In genomic region chr5:111375616-111376015, GRCm38 (mm10) we compare ENCODE assay signal across 26 mouse cellular contexts. TPM values are rescaled to one million over a fixed set of nuclear protein-coding genes. Genes with fewer than 3 reads are reported as not detected.
DNase-seq lines count a peak whose midpoint lies in the region; ATAC-seq lines count a peak whose summit lies in the region.
"Had no signal": no experiment of that assay in that cellular context is flagged by ENCODE, and none has a peak within 500 bp of the region (broad histone marks: within the 10 kb centered on the region; RNA-seq: fewer than 3 reads in every experiment).

No protein-coding gene starts in this region.

- peak; percentile 38 for DNase-seq in kidney, adult 18-20 months
- DNase-seq in testis, postnatal 10 days (ENCODE audit: low spot score): peak; percentile 34
- no peak for DNase-seq in testis, postnatal 14 days (ENCODE audit: low spot score)
- DNase-seq in kidney, postnatal 10 days: peak; percentile 37
- no peak for DNase-seq in natural killer cell, adult 2 months (ENCODE audit: low spot score in 2 of 2)
- DNase-seq in cerebellum, adult 11 months: no peak
- no peak for DNase-seq in thymus, adult 18-20 months
- DNase-seq: adrenal gland, postnatal 10 days; cerebellum, adult 9-10 months; cerebellum, postnatal 36 days; gastrocnemius, postnatal 14 days; heart, postnatal 4 days; liver; lung, postnatal 4 days; thymus, postnatal 14 days had no signal

- ATAC-seq in kidney, embryonic 14.5 days (ENCODE audit: low FRiP score, low TSS enrichment): no peak
- ATAC-seq: forebrain, embryonic 13.5 days; Patski had no signal

- H3K27me3 ChIP-seq in kidney, embryonic 14.5 days (ENCODE audit: control insufficient read depth, insufficient read depth, low read length): no peaks in the 10 kb centered on the region
- H3K27me3 ChIP-seq: forebrain, embryonic 13.5 days; heart, embryonic 12.5 days; lung, embryonic 15.5 days; megakaryocyte, embryonic 14.5 days; midbrain, embryonic 12.5 days; neural tube, embryonic 13.5 days; Patski had no signal

- no peak overlapping the region for H3K27ac ChIP-seq in kidney, embryonic 14.5 days (ENCODE audit: low read depth, low read length)
- H3K27ac ChIP-seq: forebrain, embryonic 13.5 days; hindbrain, embryonic 14.5 days; kidney, postnatal 0 days; lung, embryonic 15.5 days; midbrain, embryonic 12.5 days; neural tube, embryonic 13.5 days had no signal

- H3K36me3 ChIP-seq in kidney, embryonic 14.5 days (ENCODE audit: control insufficient read depth, insufficient read depth, low read length): peaks cover 89% of the 10 kb centered on the region

- no peaks in the 10 kb centered on the region for H3K9me3 ChIP-seq in kidney, embryonic 14.5 days (ENCODE audit: control insufficient read depth, low read length)
- H3K9me3 ChIP-seq: forebrain, embryonic 13.5 days; heart, embryonic 12.5 days; lung, embryonic 15.5 days; megakaryocyte, embryonic 14.5 days; midbrain, embryonic 12.5 days; neural tube, embryonic 13.5 days had no signal

- no peak overlapping the region for H3K4me3 ChIP-seq in kidney, embryonic 14.5 days (ENCODE audit: low read length)
- H3K4me3 ChIP-seq: forebrain, embryonic 13.5 days; heart, embryonic 12.5 days; lung, embryonic 15.5 days; megakaryocyte, embryonic 14.5 days; midbrain, embryonic 12.5 days; myocyte; neural tube, embryonic 13.5 days had no signal

- no peak overlapping the region for H3K9ac ChIP-seq in kidney, embryonic 14.5 days (ENCODE audit: low read depth, low read length)
- H3K9ac ChIP-seq: forebrain, embryonic 13.5 days; heart, embryonic 12.5 days; hindbrain, embryonic 14.5 days; lung, embryonic 15.5 days; midbrain, embryonic 12.5 days; neural tube, embryonic 13.5 days had no signal

- 89% methylated on average over 4 of the region's 4 CpGs for whole genome bisulfite sequencing in kidney, embryonic 14.5 days

- H3K4me2 ChIP-seq in kidney, embryonic 14.5 days (replicated peaks; ENCODE audit: low read depth, low read length): no peak overlapping the region
- H3K4me2 ChIP-seq: forebrain, embryonic 13.5 days; heart, embryonic 12.5 days; hindbrain, embryonic 14.5 days; lung, embryonic 15.5 days; midbrain, embryonic 12.5 days; neural tube, embryonic 13.5 days had no signal

- no peaks in the 10 kb centered on the region for H3K4me1 ChIP-seq in kidney, embryonic 14.5 days (ENCODE audit: control insufficient read depth, insufficient read depth, low read length)
- H3K4me1 ChIP-seq: forebrain, embryonic 13.5 days; heart, embryonic 12.5 days; lung, embryonic 15.5 days; midbrain, embryonic 12.5 days; neural tube, embryonic 13.5 days had no signal

RNA-seq across cellular contexts. Expression of gene Mn1, which starts 41.5 kb away (rescaled TPM):
- polyA plus RNA-seq in kidney, embryonic 14.5 days (2014; fragmentation: Nextera tagmentation; extraction: Ambion mirVana): 5.1 and 6.9 TPM in 2 replicates

RNA-seq across cellular contexts. Expression of gene Pitpnb, which starts 45.1 kb away (rescaled TPM):
- polyA plus RNA-seq in kidney, embryonic 14.5 days (2014; fragmentation: Nextera tagmentation; extraction: Ambion mirVana): 70.4 and 120 TPM in 2 replicates

Comparison
In these comparisons a context has a peak if more than half of its experiments do, and no peak if none do; other contexts are left out.
1. DNase-seq: peak in kidney, adult 18-20 months (single experiment), testis, postnatal 10 days (single experiment) and kidney, postnatal 10 days (single experiment); none in testis, postnatal 14 days (single experiment), natural killer cell, adult 2 months (0 of 2), cerebellum, adult 11 months (single experiment) and thymus, adult 18-20 months (0 of 2).